In the genomic region with DNA sequence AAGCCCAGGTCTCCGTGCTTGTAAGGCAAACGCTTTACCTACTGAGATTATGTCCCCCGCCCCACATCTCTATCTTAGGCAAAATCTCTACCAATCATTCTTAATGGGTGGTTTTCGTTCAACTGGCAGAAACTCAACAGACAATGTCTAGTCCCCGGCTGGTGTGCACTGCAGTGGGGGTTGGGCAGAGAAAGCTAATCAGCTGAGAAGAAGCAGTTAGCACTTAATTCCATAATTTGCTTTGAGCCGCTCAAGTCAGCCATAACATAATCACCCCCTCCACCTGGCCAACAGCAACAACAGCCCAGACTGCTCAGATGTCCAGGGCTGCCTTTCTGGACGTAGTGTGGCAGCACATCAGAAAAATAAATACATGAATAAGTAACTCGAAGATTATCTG, we compare ENCODE assay signal across 21 mouse cellular contexts.
DNase-seq lines count a peak whose midpoint lies in the region; ATAC-seq and TF ChIP-seq lines count a peak whose summit lies in the region.
"Had no signal": no experiment of that assay in that cellular context is flagged by ENCODE, and none has a peak within 500 bp of the region (broad histone marks: within the 10 kb centered on the region; RNA-seq: fewer than 3 reads in every experiment).

No protein-coding gene starts in this region.

- no peak for TF ChIP-seq EP300 in stomach, postnatal 0 days (optimal IDR thresholded peaks at IDR 0.05)

- no peak overlapping the region for H3K4me2 ChIP-seq in midbrain, embryonic 14.5 days (ENCODE audit: low read length)
- no peak overlapping the region for H3K4me2 ChIP-seq in midbrain, embryonic 11.5 days
- no peak overlapping the region for H3K4me2 ChIP-seq in embryonic facial prominence, embryonic 14.5 days (ENCODE audit: low read depth, low read length)
- H3K4me2 ChIP-seq in stomach, postnatal 0 days (replicated peaks; ENCODE audit: low read depth) = no peak overlapping the region
- H3K4me2 ChIP-seq: embryonic facial prominence, embryonic 15.5 days; heart, embryonic 13.5 days had no signal

- no peak for ATAC-seq in midbrain, embryonic 14.5 days (ENCODE audit: low FRiP score, low TSS enrichment)
- no peak for ATAC-seq in midbrain, embryonic 11.5 days (ENCODE audit: low FRiP score)
- ATAC-seq in embryonic facial prominence, embryonic 14.5 days (ENCODE audit: low read depth) = peak; percentile 30; the same call in 1 of the 2 replicates
- ATAC-seq in stomach, postnatal 0 days (ENCODE audit: low FRiP score, low TSS enrichment) = no peak
- ATAC-seq: liver, postnatal 0 days had no signal

- H3K27me3 ChIP-seq in midbrain, embryonic 14.5 days (ENCODE audit: control insufficient read depth, insufficient read depth, low read length) = no peaks in the 10 kb centered on the region
- no peaks in the 10 kb centered on the region for H3K27me3 ChIP-seq in midbrain, embryonic 11.5 days (ENCODE audit: control insufficient read depth, insufficient read depth, low read length)
- H3K27me3 ChIP-seq in embryonic facial prominence, embryonic 14.5 days (replicated peaks; ENCODE audit: control insufficient read depth, insufficient read depth, low read length) = no peaks in the 10 kb centered on the region
- no peaks in the 10 kb centered on the region for H3K27me3 ChIP-seq in stomach, postnatal 0 days (ENCODE audit: control insufficient read depth, insufficient read depth, low read length)
- H3K27me3 ChIP-seq: embryonic facial prominence, embryonic 15.5 days; heart, embryonic 13.5 days had no signal

- H3K9ac ChIP-seq in midbrain, embryonic 14.5 days (replicated peaks; ENCODE audit: low read length) = no peak overlapping the region
- no peak overlapping the region for H3K9ac ChIP-seq in midbrain, embryonic 11.5 days (ENCODE audit: low read length)
- no peak overlapping the region for H3K9ac ChIP-seq in embryonic facial prominence, embryonic 14.5 days (ENCODE audit: low read depth, low read length)
- H3K9ac ChIP-seq in stomach, postnatal 0 days (ENCODE audit: low read length) = no peak overlapping the region
- H3K9ac ChIP-seq: embryonic facial prominence, embryonic 15.5 days; heart, embryonic 13.5 days; liver, postnatal 0 days had no signal

- no peak overlapping the region for H3K27ac ChIP-seq in midbrain, embryonic 14.5 days (replicated peaks; ENCODE audit: low read depth, low read length)
- no peak overlapping the region for H3K27ac ChIP-seq in midbrain, embryonic 11.5 days (ENCODE audit: low read depth, low read length)
- H3K27ac ChIP-seq in embryonic facial prominence, embryonic 14.5 days (replicated peaks; ENCODE audit: low read depth, low read length) = no peak overlapping the region
- no peak overlapping the region for H3K27ac ChIP-seq in stomach, postnatal 0 days (replicated peaks)
- H3K27ac ChIP-seq: embryonic facial prominence, embryonic 15.5 days; heart, embryonic 13.5 days; left cerebral cortex, adult 2 months; limb, embryonic 10.5 days had no signal

- no peak overlapping the region for H3K4me3 ChIP-seq in midbrain, embryonic 14.5 days (replicated peaks; ENCODE audit: low read depth, low read length)
- no peak overlapping the region for H3K4me3 ChIP-seq in midbrain, embryonic 11.5 days (ENCODE audit: low read depth, low read length)
- H3K4me3 ChIP-seq in embryonic facial prominence, embryonic 14.5 days (ENCODE audit: low read depth, low read length) = no peak overlapping the region
- no peak overlapping the region for H3K4me3 ChIP-seq in stomach, postnatal 0 days (ENCODE audit: low read depth, low read length)
- H3K4me3 ChIP-seq: embryonic facial prominence, embryonic 15.5 days; heart, embryonic 13.5 days; left cerebral cortex, adult 2 months; limb, embryonic 10.5 days; megakaryocyte, embryonic 14.5 days had no signal

- no peaks in the 10 kb centered on the region for H3K36me3 ChIP-seq in midbrain, embryonic 14.5 days (ENCODE audit: control insufficient read depth, insufficient read depth, low read length)
- H3K36me3 ChIP-seq in midbrain, embryonic 11.5 days (ENCODE audit: control insufficient read depth, insufficient read depth, low read length) = no peaks in the 10 kb centered on the region
- no peaks in the 10 kb centered on the region for H3K36me3 ChIP-seq in embryonic facial prominence, embryonic 14.5 days (ENCODE audit: control insufficient read depth, insufficient read depth, low read length)
- H3K36me3 ChIP-seq in stomach, postnatal 0 days (ENCODE audit: control insufficient read depth, insufficient read depth, low read length) = no peaks in the 10 kb centered on the region
- H3K36me3 ChIP-seq: embryonic facial prominence, embryonic 15.5 days; heart, embryonic 13.5 days; limb, embryonic 10.5 days had no signal

- no peak for TF ChIP-seq CTCF in stomach, postnatal 0 days (IDR thresholded peaks at IDR 0.05; ENCODE audit: low read depth)

- H3K4me1 ChIP-seq in midbrain, embryonic 14.5 days (ENCODE audit: control insufficient read depth, insufficient read depth, low read length) = 0 out of 2 replicates have a peak, but pooled peaks cover 7% of the 10 kb centered on the region
- H3K4me1 ChIP-seq in midbrain, embryonic 11.5 days (ENCODE audit: control insufficient read depth, insufficient read depth, low read length) = no peaks in the 10 kb centered on the region; the same call in 1 of the 2 replicates
- no peaks in the 10 kb centered on the region for H3K4me1 ChIP-seq in embryonic facial prominence, embryonic 14.5 days (ENCODE audit: control insufficient read depth, insufficient read depth, low read length)
- no peaks in the 10 kb centered on the region for H3K4me1 ChIP-seq in stomach, postnatal 0 days (replicated peaks; ENCODE audit: control insufficient read depth, insufficient read depth)
- H3K4me1 ChIP-seq: embryonic facial prominence, embryonic 15.5 days; heart, embryonic 13.5 days; limb, embryonic 10.5 days; megakaryocyte, embryonic 14.5 days had no signal

- DNase-seq in heart, adult 11 months = peak; percentile 33
- DNase-seq in heart, postnatal 10 days = no peak
- peak; percentile 21 for DNase-seq in midbrain, embryonic 14.5 days
- no peak for DNase-seq in midbrain, embryonic 11.5 days (ENCODE audit: low spot score, missing footprints)
- peak; percentile 37 for DNase-seq in embryonic facial prominence, embryonic 14.5 days (ENCODE audit: low spot score)
- DNase-seq in retina, postnatal 1 day = peak; percentile 81
- DNase-seq in stomach, postnatal 0 days (ENCODE audit: low spot score) = no peak
- DNase-seq: adrenal gland, postnatal 36 days; B cell, adult 2 months; cerebellum, adult 8-10 months; heart, postnatal 36 days; kidney, adult 18-20 months; kidney, postnatal 36 days; liver, postnatal 0 days; lung, postnatal 14 days; spleen, adult 18-20 months had no signal

- 54% methylated on average over 8 of the region's 8 CpGs for WGBS in midbrain, embryonic 14.5 days
- WGBS in midbrain, embryonic 11.5 days = 57% methylated on average over 8 of the region's 8 CpGs
- WGBS in embryonic facial prominence, embryonic 14.5 days = 45% methylated on average over 8 of the region's 8 CpGs
- WGBS in stomach, postnatal 0 days = 54% methylated on average over 8 of the region's 8 CpGs

- no peaks in the 10 kb centered on the region for H3K9me3 ChIP-seq in midbrain, embryonic 14.5 days (ENCODE audit: control insufficient read depth, low read length)
- no peaks in the 10 kb centered on the region for H3K9me3 ChIP-seq in midbrain, embryonic 11.5 days (ENCODE audit: control insufficient read depth, low read length)
- no peaks in the 10 kb centered on the region for H3K9me3 ChIP-seq in embryonic facial prominence, embryonic 14.5 days (ENCODE audit: control insufficient read depth, low read length)
- H3K9me3 ChIP-seq in stomach, postnatal 0 days (ENCODE audit: control insufficient read depth, low read length) = no peaks in the 10 kb centered on the region
- H3K9me3 ChIP-seq: embryonic facial prominence, embryonic 15.5 days; heart, embryonic 13.5 days; limb, embryonic 10.5 days had no signal

- intact Hi-C loops in heart, postnatal 10 days (cut with DNase I) = no loop called here

Comparison
In these comparisons a context has a peak if more than half of its experiments do, and no peak if none do; other contexts are left out.
1. DNase-seq: peak in heart, adult 11 months (single experiment), midbrain, embryonic 14.5 days (single experiment), embryonic facial prominence, embryonic 14.5 days (single experiment) and retina, postnatal 1 day (single experiment); none in heart, postnatal 10 days (0 of 2), midbrain, embryonic 11.5 days (single experiment) and stomach, postnatal 0 days (single experiment).